Mouse (Mus musculus) mouse embryonic stem cell (cell line): ENCODE data around the gene Hyal6.

ENCODE experiments used
- in situ Hi-C, 2 experiments: fragments of 300-500 bp; cut with MboI; formaldehyde crosslinking; loops; 1 replicate in 1 of 2; 3 replicates in 1 of 2; pipeline ENCODE4 v1.14.3; 2019 to 2020; ENCODE audit warnings: low sequenced_read_pairs in 2 of 2, low pct_unique_long_range_greater_than_20kb in 1 of 2, mixed read lengths in 1 of 2; ENCODE audit not compliant: unreplicated experiment in 1 of 2

The Hyal6 gene

DNA sequence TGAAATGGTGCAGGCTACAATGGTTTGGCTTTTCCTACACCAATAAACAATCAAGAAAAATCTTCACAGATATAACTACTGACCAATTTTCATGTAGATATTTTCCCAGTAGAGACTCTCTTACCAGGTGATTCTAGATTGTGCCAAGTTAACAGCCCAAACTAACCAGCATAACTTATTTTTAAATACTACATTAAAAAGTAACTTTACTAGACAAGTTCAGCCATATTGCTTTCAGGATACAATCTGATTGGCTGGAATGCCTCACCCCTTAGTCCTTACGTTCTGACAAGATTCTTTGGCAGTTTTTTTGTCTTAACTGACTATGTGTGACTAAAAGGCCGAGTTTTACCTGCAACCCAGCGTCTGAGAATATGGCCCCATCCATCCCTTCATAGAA lies at the start of gene Hyal6:
TSS of gene Hyal6 (plus strand) at position 301 of the 400 bp plus-strand sequence.
- in situ Hi-C loops: no loop called here

DNA sequence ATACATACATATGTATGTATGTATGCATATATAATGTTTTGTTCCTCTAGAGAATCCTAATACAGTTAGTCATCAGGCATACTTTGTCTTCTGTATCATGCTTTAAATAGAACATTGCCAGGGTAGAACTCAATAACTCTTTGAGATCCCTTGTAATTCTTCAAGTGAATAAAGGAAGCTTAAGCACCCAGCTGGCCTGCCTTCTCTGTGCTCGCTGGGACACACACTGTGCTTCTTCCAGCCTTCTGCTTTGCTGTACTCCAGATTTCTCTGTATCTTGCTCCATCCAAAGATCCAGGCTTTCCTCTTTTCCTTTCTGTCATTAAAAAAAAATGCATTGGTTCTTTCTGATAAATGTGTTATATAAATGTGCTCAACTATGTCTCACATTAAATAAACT lies 45.2 kb upstream of the Hyal6 start:
- in situ Hi-C loops: no loop called here

DNA sequence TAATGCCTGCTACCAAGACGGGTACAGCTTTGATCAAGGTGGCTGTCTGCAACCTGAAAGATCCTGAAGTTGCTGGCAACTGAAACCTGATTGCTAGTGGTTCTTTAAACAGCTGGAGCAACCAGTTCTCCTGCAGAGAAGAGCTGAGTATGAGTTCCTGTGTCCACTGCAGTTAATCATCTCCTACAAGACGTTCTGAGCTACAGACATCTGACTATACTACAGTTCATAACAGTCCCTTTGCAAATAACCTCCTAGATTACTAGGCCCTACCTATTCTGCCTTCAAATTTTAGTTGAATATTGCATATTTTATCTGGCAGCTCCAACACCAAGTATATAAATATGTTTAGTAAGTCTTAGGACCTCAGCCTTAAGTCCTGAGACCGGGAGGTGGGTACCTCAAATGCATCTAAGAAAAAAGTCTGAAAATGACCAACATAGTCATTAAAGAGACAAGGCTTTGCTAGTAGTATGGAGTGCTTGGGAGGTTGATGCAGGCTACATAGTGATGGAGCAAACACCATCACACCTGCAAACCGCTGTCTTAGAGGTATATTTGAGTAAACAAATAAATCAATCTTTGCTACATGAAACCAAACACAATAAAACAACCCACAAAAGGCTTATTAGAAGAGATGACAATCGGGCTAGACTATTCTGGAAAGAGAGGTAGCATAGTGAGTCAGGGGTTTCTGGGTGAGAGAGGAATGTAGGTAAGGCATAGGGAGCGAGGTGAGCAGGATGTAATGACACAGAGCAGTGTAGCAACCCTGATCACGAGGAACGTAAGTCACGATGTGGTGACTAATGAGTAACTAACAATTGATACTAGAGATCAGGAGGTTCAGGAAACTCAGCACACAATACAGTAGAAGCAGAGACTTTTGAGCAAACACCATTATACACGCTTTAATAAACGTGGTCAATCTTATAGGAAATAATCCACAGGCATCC lies 38.3 kb upstream of the Hyal6 start:
- in situ Hi-C loops: no loop called here

DNA sequence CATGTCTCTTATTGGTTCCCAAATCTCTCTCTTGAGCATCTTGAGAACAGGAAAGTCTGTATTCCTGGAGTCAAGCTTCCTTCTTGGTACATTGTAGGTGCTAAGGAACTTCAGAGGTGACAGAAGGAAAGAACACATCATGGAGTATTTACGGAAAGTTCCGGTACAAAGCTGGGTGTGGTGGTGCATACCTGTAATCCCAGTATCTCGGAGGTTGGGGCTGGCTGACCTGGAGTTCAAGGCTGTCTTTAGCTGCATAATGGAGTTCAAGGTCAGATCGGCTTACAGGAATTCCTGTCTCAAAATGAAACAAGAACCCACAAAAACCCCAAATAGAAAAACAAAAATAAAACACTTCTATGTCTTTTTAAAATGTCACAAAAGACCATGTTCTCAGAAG lies 36.9 kb upstream of the Hyal6 start:
- in situ Hi-C loops: no loop called here

DNA sequence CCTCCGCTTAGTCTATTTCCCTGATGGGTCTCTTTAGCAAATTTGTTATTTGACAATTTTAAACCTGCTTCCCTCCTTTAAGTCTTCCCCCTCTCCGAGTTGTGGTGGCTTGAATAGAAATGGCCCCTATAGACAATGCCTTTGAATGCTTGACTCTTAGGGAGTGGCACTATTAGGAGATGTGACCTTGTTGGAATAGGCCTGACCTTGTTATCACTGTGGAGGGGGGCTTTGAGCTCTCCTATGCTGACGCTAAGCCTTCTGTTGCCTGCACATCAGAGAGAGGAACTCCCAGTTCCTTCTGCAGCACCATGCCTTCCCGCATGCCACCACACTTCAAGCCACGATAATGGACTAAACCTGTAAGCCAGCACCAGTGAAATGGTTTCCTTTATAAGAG lies 35.8 kb upstream of the Hyal6 start:
- in situ Hi-C loops: no loop called here

DNA sequence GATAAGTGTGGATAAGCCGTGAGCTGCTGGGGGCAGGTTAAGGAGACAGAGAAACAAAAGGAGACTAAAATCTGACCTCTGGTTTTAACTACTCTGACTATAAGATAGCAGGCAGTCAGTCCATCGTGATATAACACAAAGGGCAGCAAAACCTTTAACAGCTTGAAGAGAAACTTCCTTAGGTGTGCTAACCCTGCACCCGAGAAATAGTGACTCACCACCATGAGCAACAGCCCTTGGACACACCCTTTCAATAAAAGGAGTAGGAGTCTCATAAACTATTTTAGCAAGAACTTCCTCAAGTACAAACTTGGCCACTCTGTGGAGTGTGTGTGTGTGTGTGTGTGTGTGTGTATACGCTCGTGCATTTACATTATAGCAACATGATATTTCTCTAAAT lies 26.0 kb upstream of the Hyal6 start:
- in situ Hi-C loops: no loop called here

DNA sequence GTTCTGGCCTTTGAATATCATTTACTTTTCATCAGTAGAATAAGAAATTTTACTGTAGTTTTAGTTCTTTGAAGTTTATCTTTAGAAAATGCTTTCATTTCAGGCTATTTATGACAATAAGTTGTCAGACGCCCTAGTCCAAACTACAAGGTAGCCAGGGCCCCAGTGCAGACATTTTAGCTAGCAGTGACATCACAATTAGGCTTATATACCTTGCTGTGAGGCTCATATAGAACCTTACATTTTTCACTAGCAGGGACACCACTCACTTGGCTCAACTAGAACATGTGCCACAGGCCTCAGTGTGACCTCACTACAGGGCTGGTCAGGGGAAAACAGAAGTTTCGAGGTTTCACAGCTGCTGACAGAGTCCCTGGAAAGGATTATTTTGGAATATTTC lies 25.5 kb upstream of the Hyal6 start:
- in situ Hi-C loops: no loop called here

DNA sequence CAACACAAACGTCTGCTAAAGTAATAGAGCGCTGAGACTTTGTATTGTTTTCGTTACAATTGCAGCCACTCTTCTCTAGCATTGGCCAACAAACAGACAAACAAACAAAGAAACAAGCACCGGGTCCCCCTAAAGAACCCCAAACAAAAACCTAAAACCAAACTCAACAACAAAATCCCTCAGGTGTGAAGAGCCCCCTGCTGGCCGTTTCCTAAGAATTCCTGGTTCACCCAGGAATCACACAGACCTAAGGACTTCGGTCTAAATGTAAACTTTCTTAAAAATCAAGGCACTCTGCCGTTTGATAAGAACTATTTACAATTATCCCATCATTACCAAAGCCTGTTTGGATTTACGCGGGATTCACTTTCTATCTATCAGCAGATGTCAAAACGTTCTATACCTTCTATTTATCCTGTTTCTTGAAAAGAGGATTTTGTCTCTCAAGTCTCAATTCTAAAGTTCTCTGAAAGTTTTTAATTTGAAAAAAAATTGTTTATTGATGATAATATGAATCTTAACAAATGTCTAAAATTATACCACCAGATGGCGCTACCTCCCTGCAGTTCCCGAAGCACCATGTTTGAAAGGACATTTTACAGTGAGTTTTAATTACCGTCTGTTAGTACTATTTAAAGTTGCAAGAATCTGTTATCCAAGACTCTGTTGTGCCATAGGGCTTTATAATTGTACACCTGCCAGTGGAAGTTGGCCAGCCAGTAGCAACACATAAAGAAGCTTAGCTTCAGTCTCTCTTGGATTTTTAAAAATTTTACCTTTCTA lies 11.5 kb upstream of the Hyal6 start:
- in situ Hi-C loops: no loop called here

DNA sequence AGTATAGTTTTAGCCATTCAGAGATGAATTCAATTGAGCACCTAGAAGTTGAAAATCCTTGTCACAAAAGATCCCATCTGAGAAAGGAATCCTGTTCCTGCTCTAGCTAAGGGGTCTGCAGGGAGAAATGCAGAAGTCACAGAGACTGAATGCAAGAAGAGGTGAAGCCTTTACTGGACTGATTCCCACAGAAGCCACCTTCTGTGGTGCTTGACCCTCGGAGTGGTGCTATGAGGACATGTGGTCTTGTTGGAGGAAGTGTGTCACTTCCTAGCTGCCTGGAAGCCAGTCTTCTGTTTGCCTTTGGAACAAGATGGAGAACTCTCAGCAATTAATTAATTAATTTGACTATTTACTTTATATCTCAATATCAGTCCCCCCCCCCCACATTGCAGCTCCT lies 4.9 kb upstream of the Hyal6 start:
- in situ Hi-C loops: no loop called here

DNA sequence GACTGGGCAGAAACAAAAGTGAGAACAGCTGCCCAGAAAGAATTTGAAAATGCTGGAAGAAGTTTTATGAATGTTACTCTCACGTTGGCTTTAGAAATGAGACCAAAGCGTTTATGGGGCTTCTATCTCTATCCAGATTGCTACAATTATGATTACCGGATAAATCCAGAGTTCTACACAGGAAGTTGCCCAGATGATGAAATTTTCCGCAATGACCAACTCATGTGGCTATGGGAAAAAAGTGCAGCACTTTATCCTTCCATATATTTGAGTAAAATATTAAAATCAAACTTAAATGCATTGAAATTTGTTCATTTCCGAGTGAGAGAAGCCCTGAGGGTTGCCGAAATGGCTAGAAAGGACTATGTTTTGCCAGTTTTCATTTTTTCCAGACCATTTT lies 1.5 kb downstream of the Hyal6 start:
- in situ Hi-C loops: no loop called here

DNA sequence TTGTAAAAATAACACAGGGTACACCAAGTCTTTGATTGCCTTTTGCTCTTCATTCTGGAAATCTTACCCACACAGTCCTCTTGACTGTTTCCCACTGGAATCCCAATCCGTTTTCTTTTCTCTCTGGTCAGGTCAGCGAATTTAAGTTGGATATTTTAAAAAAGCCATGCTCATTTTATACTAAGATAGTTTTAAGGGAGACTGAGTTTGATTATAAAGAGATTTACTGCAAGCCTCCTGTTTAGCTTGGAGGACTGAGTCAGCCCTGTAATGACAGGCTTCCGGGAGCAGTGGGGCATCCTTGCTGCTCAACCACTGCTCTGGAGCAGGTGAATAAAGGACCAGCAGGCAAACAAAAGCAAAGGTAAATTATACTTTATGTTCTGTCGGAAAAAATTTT lies 15.0 kb downstream of the Hyal6 start, which contains the start of gene Hyal4:
TSS of gene Hyal4 (plus strand) at position 301 of the 400 bp plus-strand sequence.
- in situ Hi-C loops: no loop called here

DNA sequence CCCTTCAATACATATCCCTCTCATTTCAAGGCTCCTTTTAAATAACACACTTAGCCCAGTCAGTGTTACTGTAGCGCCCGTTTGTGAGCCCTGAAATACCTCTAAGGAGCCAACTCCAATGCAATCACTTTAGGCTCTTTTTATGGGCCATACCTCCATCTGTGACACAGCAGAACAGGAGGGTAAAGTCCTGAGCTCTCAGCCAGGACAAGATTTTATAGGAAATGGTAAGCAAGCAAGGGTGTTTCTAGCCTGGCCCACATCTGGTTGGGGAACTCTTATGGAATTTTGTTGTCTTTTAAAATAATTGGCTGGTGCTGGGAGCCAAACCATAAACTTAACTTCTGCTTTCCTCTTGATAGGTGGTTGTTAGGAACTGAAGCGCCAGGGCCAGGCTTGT lies 26.2 kb downstream of the Hyal6 start:
- in situ Hi-C loops: no loop called here

DNA sequence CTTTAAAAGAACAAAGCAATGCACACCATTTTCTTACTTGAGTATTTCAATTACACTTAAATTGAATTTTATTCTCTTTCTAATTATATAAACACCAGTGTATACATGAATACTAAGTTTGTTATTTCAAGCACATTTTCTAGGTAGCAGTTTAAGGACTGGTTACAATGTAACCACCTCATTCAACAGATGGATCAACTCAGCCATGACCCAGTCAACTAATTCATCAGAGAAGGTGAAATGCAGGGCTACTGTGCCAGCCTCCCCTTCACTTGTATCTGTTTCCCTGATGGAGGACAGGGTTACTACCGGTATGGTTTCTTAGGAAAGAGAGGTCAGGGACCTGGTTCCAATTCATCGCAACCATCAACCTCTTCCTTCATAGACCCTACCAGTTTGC lies 33.2 kb downstream of the Hyal6 start:
- in situ Hi-C loops: no loop called here

DNA sequence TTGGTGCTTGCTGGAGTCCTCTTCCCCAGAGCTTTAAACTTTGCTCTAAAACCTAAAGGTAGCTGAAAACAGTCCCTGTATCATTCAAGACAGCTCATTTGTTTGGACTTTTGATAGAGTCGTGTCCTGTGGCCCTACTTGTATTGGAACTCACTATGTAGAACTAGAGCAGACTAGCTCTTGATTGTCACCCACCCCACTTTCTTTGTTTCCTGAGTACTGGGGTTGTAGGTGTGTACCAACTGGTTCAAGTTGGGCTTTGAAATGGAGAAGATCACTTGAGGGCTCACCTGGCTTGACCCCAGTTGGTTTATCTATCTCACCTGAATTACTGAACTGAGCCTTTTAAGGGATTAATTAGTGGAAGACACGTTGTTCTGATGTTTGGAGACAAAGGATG lies 46.1 kb downstream of the Hyal6 start:
- in situ Hi-C loops: no loop called here

DNA sequence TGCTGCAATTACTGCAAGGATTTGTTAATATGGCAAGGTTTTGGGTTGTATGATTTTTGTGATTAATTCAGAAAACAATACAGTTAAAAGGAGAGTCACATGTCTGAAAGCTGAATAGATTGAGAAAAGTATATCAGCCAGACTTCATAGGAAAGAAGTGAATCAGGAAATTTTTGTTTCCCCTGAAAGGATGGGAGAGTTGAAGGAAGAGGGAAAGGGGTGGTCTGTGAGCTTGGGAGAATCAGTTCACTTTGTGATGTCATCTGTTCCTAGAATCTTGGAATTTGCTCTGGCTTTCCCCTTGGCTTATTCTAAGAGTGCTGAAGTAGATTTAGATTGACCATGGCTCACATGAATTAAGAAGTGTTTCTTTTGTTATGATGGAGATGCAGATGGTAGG lies 57.8 kb downstream of the Hyal6 start, which contains the start of gene Spam1:
TSS of gene Spam1 (plus strand) at position 301 of the 400 bp plus-strand sequence.
- in situ Hi-C loops: no loop called here
